Mouse (Mus musculus): Measurements from ENCODE around the gene Apom.

DNA sequence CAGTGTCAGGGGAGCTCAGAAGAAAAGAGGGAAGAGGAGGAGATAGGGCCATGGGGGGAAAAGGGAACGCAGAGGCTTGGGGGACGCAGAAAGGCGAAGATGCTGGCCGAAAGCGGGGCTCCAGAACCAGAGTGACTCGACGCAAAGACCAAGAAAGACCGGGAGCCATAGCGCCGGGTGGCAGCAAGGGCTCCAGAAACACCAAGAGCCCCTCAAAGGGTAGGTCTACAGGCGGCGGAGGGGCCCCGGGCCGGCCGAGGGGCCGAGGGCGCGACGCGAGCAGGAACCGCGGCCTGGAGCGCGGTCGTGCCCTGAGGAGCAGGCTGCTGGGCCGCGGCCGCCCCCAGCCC, 32.3 kb upstream of the Apom start:
- TF ChIP-seq CTCF (IDR thresholded peaks at IDR 0.05; ENCODE audit: extremely low read depth, insufficient read length, insufficient replicate concordance, low read depth, low read length), result no peak
- TF ChIP-seq POLR2A (IDR thresholded peaks at IDR 0.05; ENCODE audit: low read depth, low read length), result no peak
